Mouse (Mus musculus): ENCODE measurements around the gene Slc7a15. TPM values are rescaled to one million over a fixed set of nuclear protein-coding genes. Genes with fewer than 3 reads are reported as not detected.

Slc7a15 gene
- polyA plus RNA-seq, 1 experiment from 2014 or later = not detected

DNA sequence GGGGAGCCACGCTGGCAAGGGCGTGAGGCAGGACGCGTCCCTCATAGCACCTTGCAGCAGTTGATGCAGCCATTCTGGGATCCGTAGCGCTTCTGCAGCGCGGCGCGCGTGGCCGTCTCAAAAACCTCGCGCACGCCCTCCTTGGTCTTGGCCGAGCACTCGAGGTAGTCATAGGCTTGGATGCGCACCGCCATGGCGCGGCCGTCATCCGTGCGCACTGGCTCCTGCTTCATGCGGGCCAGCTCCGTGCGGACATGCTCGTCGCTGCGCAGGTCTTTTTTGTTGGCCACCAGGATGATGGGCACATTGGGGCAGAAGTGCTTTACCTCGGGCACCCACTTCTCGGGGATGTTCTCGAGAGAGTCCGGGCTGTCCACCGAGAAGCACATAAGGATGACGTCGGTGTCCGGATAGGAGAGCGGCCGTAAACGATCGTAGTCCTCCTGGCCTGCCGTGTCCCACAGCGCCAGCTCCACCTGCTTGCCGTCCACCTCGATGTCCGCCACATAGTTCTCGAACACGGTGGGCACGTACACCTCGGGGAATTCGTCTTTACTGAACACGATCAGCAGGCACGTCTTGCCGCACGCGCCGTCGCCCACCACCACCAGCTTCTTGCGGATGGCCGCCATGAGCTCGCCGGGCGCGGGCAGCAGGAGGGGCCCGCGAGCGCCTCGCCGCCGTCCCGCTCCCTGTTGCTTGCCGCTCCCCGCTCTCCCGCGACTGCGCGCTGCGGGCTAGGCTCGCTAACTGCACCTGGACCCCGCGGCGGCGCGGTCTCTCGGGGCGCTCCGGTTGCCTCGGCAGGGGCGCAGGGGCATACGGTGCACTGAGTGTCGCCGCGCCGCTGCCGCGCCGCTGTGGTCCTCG, 99.6 kb downstream of the Slc7a15 start:
- Histone ChIP-seq H3K27ac (ENCODE audit: low read length) (peak overlapping the region; percentile 99), H3K9me3 (ENCODE audit: control insufficient read depth, low read depth, low read length) (no peaks in the 10 kb centered on the region), H3K27me3 (ENCODE audit: control insufficient read depth, insufficient read depth, low read length) (no peaks in the 10 kb centered on the region), H3K4me2 (replicated peaks; ENCODE audit: low read depth, low read length) (peak overlapping the region; percentile 82), H3K9ac (replicated peaks; ENCODE audit: low read depth, low read length) (peak overlapping the region; percentile 89), H3K4me3 (ENCODE audit: low read depth, low read length) (peak overlapping the region; percentile 78), H3K36me3 (ENCODE audit: control insufficient read depth, insufficient read depth, low read length) (no peaks in the 10 kb centered on the region), H3K4me1 (ENCODE audit: control insufficient read depth, insufficient read depth, low read length) (peaks cover 35% of the 10 kb centered on the region)
- under 1% methylated on average over 99 of the region's 99 CpGs for WGBS
- peak; percentile 39 for ATAC-seq (ENCODE audit: insufficient number of reproducible peaks, insufficient read depth, low FRiP score, low read depth)

- no peak for ATAC-seq (ENCODE audit: insufficient number of reproducible peaks, insufficient read depth, low FRiP score, low read depth)
- Histone ChIP-seq H3K9me3 (ENCODE audit: control insufficient read depth, low read depth, low read length) (no peaks in the 10 kb centered on the region), H3K4me2 (replicated peaks; ENCODE audit: low read depth, low read length) (peak overlapping the region; percentile 82), H3K4me1 (ENCODE audit: control insufficient read depth, insufficient read depth, low read length) (peaks cover 35% of the 10 kb centered on the region), H3K27me3 (ENCODE audit: control insufficient read depth, insufficient read depth, low read length) (no peaks in the 10 kb centered on the region), H3K9ac (replicated peaks; ENCODE audit: low read depth, low read length) (peak overlapping the region; percentile 89), H3K4me3 (ENCODE audit: low read depth, low read length) (peak overlapping the region; percentile 78), H3K27ac (ENCODE audit: low read length) (peak overlapping the region; percentile 99; the same call in 1 of the 2 replicates), H3K36me3 (ENCODE audit: control insufficient read depth, insufficient read depth, low read length) (no peaks in the 10 kb centered on the region)
- 3% methylated on average over 10 of the region's 13 CpGs for WGBS
Observed at GRCm38 (mm10) chr12:8498591-8499000, 100.3 kb downstream of the Slc7a15 start.

DNA sequence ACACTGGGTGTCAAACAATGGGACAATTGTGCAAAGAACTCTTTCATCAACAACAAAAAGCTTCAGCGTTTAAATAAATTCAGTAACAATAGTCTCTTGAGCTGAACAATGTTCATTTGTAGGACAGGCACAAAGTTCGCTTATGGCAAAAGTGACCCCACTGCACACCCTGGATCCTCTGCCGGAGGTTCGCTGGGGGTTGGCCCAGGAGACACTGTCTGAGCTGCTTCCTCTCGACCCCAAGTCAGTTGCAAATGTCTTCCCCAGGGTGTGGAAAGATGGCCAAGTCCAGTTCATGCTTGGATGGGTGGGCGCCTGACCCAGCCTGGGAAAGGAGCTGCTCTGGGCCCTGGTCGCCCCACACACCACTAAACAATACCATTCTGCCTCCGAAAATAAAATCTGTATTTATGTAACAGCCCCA, 100.7 kb downstream of the Slc7a15 start:
- Histone ChIP-seq H3K36me3 (ENCODE audit: control insufficient read depth, insufficient read depth, low read length) (no peaks in the 10 kb centered on the region), H3K9me3 (ENCODE audit: control insufficient read depth, low read depth, low read length) (no peaks in the 10 kb centered on the region), H3K27me3 (ENCODE audit: control insufficient read depth, insufficient read depth, low read length) (no peaks in the 10 kb centered on the region), H3K4me3 (ENCODE audit: low read depth, low read length) (peak overlapping the region; percentile 78), H3K27ac (ENCODE audit: low read length) (peak overlapping the region; percentile 99; the same call in 1 of the 2 replicates), H3K9ac (replicated peaks; ENCODE audit: low read depth, low read length) (peak overlapping the region; percentile 89), H3K4me1 (ENCODE audit: control insufficient read depth, insufficient read depth, low read length) (peaks cover 35% of the 10 kb centered on the region), H3K4me2 (replicated peaks; ENCODE audit: low read depth, low read length) (peak overlapping the region; percentile 82)
- 26% methylated on average over 8 of the region's 8 CpGs for WGBS
- ATAC-seq (ENCODE audit: insufficient number of reproducible peaks, insufficient read depth, low FRiP score, low read depth) = no peak

- Histone ChIP-seq H3K4me2 (replicated peaks; ENCODE audit: low read depth, low read length) (peak overlapping the region; percentile 82), H3K27ac (ENCODE audit: low read length) (peak overlapping the region; percentile 55; the same call in 1 of the 2 replicates), H3K9ac (replicated peaks; ENCODE audit: low read depth, low read length) (no peak overlapping the region), H3K27me3 (ENCODE audit: control insufficient read depth, insufficient read depth, low read length) (no peaks in the 10 kb centered on the region), H3K4me3 (ENCODE audit: low read depth, low read length) (peak overlapping the region; percentile 78), H3K9me3 (ENCODE audit: control insufficient read depth, low read depth, low read length) (no peaks in the 10 kb centered on the region), H3K36me3 (ENCODE audit: control insufficient read depth, insufficient read depth, low read length) (no peaks in the 10 kb centered on the region), H3K4me1 (ENCODE audit: control insufficient read depth, insufficient read depth, low read length) (peaks cover 35% of the 10 kb centered on the region)
- no peak for ATAC-seq (ENCODE audit: insufficient number of reproducible peaks, insufficient read depth, low FRiP score, low read depth)
- 31% methylated on average over 2 of the region's 2 CpGs for WGBS
Observed at GRCm38 (mm10) chr12:8497314-8497706, 101.6 kb downstream of the Slc7a15 start.

DNA sequence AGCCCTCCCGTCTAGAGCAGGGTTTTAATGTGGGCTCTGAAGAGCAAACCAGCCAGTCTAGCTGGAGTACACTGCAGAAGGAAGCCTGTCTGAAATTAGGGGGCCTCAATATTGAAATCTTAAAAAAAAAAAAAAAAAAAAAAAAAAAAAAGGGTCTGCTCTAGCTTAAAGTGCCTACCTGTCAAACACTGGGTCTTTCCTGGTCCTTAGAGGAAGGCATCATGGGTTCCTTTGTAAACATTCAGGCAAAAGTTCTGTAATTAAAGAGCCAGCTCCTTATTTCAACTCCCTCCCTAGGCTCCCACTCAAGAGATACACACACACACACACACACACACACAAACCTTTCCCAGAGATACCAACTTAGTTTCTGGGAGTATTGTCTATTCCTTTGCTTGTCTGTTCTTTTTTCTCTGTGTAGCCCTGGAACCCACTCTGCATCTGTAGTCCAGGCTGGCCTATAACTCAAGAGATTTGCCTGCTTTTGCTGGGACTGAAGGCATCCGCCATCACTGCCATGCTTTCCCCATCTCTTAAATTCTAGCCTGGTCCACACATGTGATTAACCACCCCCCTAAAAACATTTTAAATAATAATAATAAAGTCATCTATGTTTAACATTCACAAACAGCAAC, 102.1 kb downstream of the Slc7a15 start:
- 44% methylated on average over 2 of the region's 2 CpGs for WGBS
- Histone ChIP-seq H3K4me3 (ENCODE audit: low read depth, low read length) (peak overlapping the region; percentile 78; the same call in 1 of the 2 replicates), H3K9ac (replicated peaks; ENCODE audit: low read depth, low read length) (0 out of 2 replicates have a peak overlapping the region, but pooled peaks have one; percentile 6), H3K9me3 (ENCODE audit: control insufficient read depth, low read depth, low read length) (no peaks in the 10 kb centered on the region), H3K4me2 (replicated peaks; ENCODE audit: low read depth, low read length) (peak overlapping the region; percentile 82), H3K27ac (ENCODE audit: low read length) (peak overlapping the region; percentile 86), H3K4me1 (ENCODE audit: control insufficient read depth, insufficient read depth, low read length) (peaks cover 39% of the 10 kb centered on the region), H3K36me3 (ENCODE audit: control insufficient read depth, insufficient read depth, low read length) (no peaks in the 10 kb centered on the region), H3K27me3 (ENCODE audit: control insufficient read depth, insufficient read depth, low read length) (no peaks in the 10 kb centered on the region)
- no peak for ATAC-seq (ENCODE audit: insufficient number of reproducible peaks, insufficient read depth, low FRiP score, low read depth)

DNA sequence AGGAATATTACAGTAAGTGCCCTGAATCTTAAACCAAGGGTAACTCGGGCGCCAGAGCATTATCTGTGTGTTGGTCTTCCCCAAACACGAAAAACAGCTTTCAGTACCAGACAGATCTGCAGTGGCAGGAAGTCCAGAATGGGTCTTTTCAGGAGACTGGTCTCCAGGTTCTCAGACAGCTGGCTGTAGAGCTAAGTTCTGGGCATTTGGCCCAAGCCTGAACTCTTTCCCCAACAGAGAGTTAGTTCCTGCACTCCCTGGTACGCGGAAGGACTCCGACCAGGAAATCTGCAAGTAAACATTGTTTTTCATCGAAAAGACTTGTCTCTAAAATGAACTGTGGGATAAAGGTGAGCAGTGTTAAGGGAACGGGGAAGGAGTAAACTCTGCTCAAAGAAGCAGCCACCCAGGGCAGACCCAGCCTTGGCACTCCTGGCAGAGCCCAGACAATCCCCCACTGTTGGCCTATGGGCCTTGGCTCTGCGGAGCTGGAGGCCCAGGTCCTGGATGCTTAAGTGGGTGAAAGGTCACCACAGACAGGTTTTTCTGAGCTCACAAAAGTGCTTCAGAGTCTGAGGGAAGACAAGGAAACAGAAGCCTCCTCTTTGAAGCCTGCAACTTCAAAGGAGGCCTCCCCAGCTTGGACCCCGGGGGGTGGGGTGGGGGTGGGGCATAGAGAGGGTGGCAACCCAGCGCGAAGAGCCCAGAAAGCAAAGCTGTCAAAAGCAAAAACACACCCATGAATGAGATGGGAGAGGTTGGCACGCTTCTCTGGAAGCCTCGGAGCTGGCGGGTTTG, 102.8 kb downstream of the Slc7a15 start:
- peak overlapping the region; percentile 8; the same call in 1 of the 2 replicates for H3K4me3 ChIP-seq (ENCODE audit: low read depth, low read length)
- no peaks in the 10 kb centered on the region for H3K36me3 ChIP-seq (ENCODE audit: control insufficient read depth, insufficient read depth, low read length)
- ATAC-seq (ENCODE audit: insufficient number of reproducible peaks, insufficient read depth, low FRiP score, low read depth) = no peak
- H3K9ac ChIP-seq (replicated peaks; ENCODE audit: low read depth, low read length) = no peak overlapping the region
- H3K4me2 ChIP-seq (replicated peaks; ENCODE audit: low read depth, low read length) = peak overlapping the region; percentile 82
- peaks cover 36% of the 10 kb centered on the region for H3K4me1 ChIP-seq (ENCODE audit: control insufficient read depth, insufficient read depth, low read length)
- H3K27me3 ChIP-seq (ENCODE audit: control insufficient read depth, insufficient read depth, low read length) = no peaks in the 10 kb centered on the region
- peak overlapping the region; percentile 86 for H3K27ac ChIP-seq (ENCODE audit: low read length)
- H3K9me3 ChIP-seq (ENCODE audit: control insufficient read depth, low read depth, low read length) = no peaks in the 10 kb centered on the region
- WGBS = 15% methylated on average over 15 of the region's 15 CpGs

- no peaks in the 10 kb centered on the region for H3K27me3 ChIP-seq (ENCODE audit: control insufficient read depth, insufficient read depth, low read length)
- no peak overlapping the region for H3K9ac ChIP-seq (replicated peaks; ENCODE audit: low read depth, low read length)
- H3K9me3 ChIP-seq (ENCODE audit: control insufficient read depth, low read depth, low read length) = no peaks in the 10 kb centered on the region
- H3K4me2 ChIP-seq (replicated peaks; ENCODE audit: low read depth, low read length) = no peak overlapping the region
- H3K4me1 ChIP-seq (ENCODE audit: control insufficient read depth, insufficient read depth, low read length) = peaks cover 29% of the 10 kb centered on the region
- H3K4me3 ChIP-seq (ENCODE audit: low read depth, low read length) = no peak overlapping the region
- ATAC-seq (ENCODE audit: insufficient number of reproducible peaks, insufficient read depth, low FRiP score, low read depth) = no peak
- 70% methylated on average over 3 of the region's 3 CpGs for WGBS
- no peak overlapping the region for H3K27ac ChIP-seq (ENCODE audit: low read length)
- H3K36me3 ChIP-seq (ENCODE audit: control insufficient read depth, insufficient read depth, low read length) = no peaks in the 10 kb centered on the region
Observed at GRCm38 (mm10) chr12:8494675-8495074, 104.2 kb downstream of the Slc7a15 start.

DNA sequence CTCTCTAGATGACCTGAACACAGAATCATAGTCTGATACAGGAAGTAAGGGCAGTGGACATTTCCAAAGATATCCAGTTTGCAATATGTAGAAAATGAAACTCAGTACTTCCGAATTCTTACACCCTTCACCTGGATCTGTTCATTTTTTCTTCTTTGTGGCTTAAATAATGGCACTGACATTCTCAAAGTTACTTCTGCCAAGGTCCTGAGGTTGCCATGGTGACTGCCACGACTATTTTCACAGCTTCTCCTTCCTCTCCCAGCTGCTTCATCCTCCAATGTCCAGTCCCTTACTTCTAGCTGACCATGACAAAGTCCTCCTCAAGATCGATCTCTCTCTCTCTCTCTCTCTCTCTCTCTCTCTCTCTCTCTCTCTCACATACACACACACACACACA, 105.5 kb downstream of the Slc7a15 start:
- no peaks in the 10 kb centered on the region for H3K9me3 ChIP-seq (ENCODE audit: control insufficient read depth, low read depth, low read length)
- H3K27ac ChIP-seq (ENCODE audit: low read length) = no peak overlapping the region; the same call in 1 of the 2 replicates
- H3K9ac ChIP-seq (replicated peaks; ENCODE audit: low read depth, low read length) = no peak overlapping the region
- H3K4me3 ChIP-seq (ENCODE audit: low read depth, low read length) = no peak overlapping the region
- WGBS = 70% methylated on average over 3 of the region's 3 CpGs
- peaks cover 32% of the 10 kb centered on the region for H3K4me1 ChIP-seq (ENCODE audit: control insufficient read depth, insufficient read depth, low read length)
- no peaks in the 10 kb centered on the region for H3K27me3 ChIP-seq (ENCODE audit: control insufficient read depth, insufficient read depth, low read length)
- H3K36me3 ChIP-seq (ENCODE audit: control insufficient read depth, insufficient read depth, low read length) = no peaks in the 10 kb centered on the region
- H3K4me2 ChIP-seq (replicated peaks; ENCODE audit: low read depth, low read length) = no peak overlapping the region
- no peak for ATAC-seq (ENCODE audit: insufficient number of reproducible peaks, insufficient read depth, low FRiP score, low read depth)
